Mouse (Mus musculus): Measurements from ENCODE around the gene Ythdc1. TPM values are rescaled to one million over a fixed set of nuclear protein-coding genes. Genes with fewer than 3 reads are reported as not detected.

Ythdc1 gene
- polyA plus RNA-seq, 1 experiment: 58.5 TPM

- H3K27ac ChIP-seq (ENCODE audit: insufficient read depth, low read length): no peak overlapping the region
- TF ChIP-seq CTCF (IDR thresholded peaks at IDR 0.05; ENCODE audit: borderline replicate concordance, insufficient read depth, low read length): no peak
- no peak for TF ChIP-seq POLR2A (IDR thresholded peaks at IDR 0.05; ENCODE audit: low read depth, low read length)
- no peaks in the 10 kb centered on the region for H3K4me1 ChIP-seq (ENCODE audit: control insufficient read depth, insufficient read depth, low read length)
- H3K4me3 ChIP-seq (ENCODE audit: insufficient read depth, low read length): no peak overlapping the region
Observed at GRCm38 (mm10) chr5:86858336-86858735, 54.3 kb downstream of the Ythdc1 start.

- Histone ChIP-seq H3K4me3 (ENCODE audit: insufficient read depth, low read length) (no peak overlapping the region), H3K4me1 (ENCODE audit: control insufficient read depth, insufficient read depth, low read length) (no peaks in the 10 kb centered on the region), H3K27ac (ENCODE audit: insufficient read depth, low read length) (no peak overlapping the region)
- TF ChIP-seq CTCF (IDR thresholded peaks at IDR 0.05; ENCODE audit: borderline replicate concordance, insufficient read depth, low read length): no peak
- no peak for TF ChIP-seq POLR2A (IDR thresholded peaks at IDR 0.05; ENCODE audit: low read depth, low read length)
Observed at GRCm38 (mm10) chr5:86871877-86872276, 67.9 kb downstream of the Ythdc1 start.

Other genes starting within 250 kb of the Ythdc1 start
- gene Tmprss11f, start 171.8 kb upstream of the Ythdc1 start, polyA plus RNA-seq (2011; ENCODE audit: insufficient read length, low read depth, missing spikeins): not detected in 2 replicates
- gene Tmprss11b, start 127.9 kb upstream of the Ythdc1 start, polyA plus RNA-seq (2011; ENCODE audit: insufficient read length, low read depth, missing spikeins): not detected in 2 replicates
- gene Tmprss11e, start 58.4 kb upstream of the Ythdc1 start, polyA plus RNA-seq (2011; ENCODE audit: insufficient read length, low read depth, missing spikeins): not detected in 2 replicates
- not detected in 2 replicates for gene Ugt2b34, start 102.7 kb downstream of the Ythdc1 start, polyA plus RNA-seq (2011; ENCODE audit: insufficient read length, low read depth, missing spikeins)
- gene Ugt2b1, start 122.3 kb downstream of the Ythdc1 start, polyA plus RNA-seq (2011; ENCODE audit: insufficient read length, low read depth, missing spikeins): not detected in 2 replicates
- not detected in 2 replicates for gene Ugt2b35, start 196.6 kb downstream of the Ythdc1 start, polyA plus RNA-seq (2011; ENCODE audit: insufficient read length, low read depth, missing spikeins)